Mouse (Mus musculus): ENCODE results near the gene Dnajc4. TPM values are rescaled to one million over a fixed set of nuclear protein-coding genes. Genes with fewer than 3 reads are reported as not detected.

Dnajc4 gene
- polyA plus RNA-seq, 2 experiments = 24.4 to 32.4 TPM

- Histone ChIP-seq H3K27ac (replicated peaks; ENCODE audit: low read depth, low read length) (no peak overlapping the region), H3K36me3 (ENCODE audit: control insufficient read depth, insufficient read depth, low read length) (peaks cover 29% of the 10 kb centered on the region), H3K4me2 (replicated peaks; ENCODE audit: low read depth, low read length, severe bottlenecking) (peak overlapping the region; percentile 68), H3K9ac (ENCODE audit: low read depth, low read length, severe bottlenecking) (no peak overlapping the region), H3K27me3 (ENCODE audit: control insufficient read depth, insufficient read depth, low read length) (no peaks in the 10 kb centered on the region), H3K4me1 (ENCODE audit: control insufficient read depth, insufficient read depth, low read length) (peaks cover 21% of the 10 kb centered on the region), H3K9me3 (ENCODE audit: control insufficient read depth, low read length) (no peaks in the 10 kb centered on the region), H3K4me3 (replicated peaks; ENCODE audit: low read length) (peak overlapping the region; percentile 69)
- WGBS = 41% methylated on average over 3 of the region's 3 CpGs
- TF ChIP-seq POLR2A (IDR thresholded peaks at IDR 0.05; ENCODE audit: borderline replicate concordance, extremely low read depth, insufficient read depth, insufficient read length) = no peak
- DNase-seq (ENCODE audit: low spot score) (no peak), ATAC-seq (ENCODE audit: low FRiP score, low read depth) (no peak)
Observed at GRCm38 (mm10) chr19:6978639-6978974, 13.8 kb downstream of the Dnajc4 start.

DNA sequence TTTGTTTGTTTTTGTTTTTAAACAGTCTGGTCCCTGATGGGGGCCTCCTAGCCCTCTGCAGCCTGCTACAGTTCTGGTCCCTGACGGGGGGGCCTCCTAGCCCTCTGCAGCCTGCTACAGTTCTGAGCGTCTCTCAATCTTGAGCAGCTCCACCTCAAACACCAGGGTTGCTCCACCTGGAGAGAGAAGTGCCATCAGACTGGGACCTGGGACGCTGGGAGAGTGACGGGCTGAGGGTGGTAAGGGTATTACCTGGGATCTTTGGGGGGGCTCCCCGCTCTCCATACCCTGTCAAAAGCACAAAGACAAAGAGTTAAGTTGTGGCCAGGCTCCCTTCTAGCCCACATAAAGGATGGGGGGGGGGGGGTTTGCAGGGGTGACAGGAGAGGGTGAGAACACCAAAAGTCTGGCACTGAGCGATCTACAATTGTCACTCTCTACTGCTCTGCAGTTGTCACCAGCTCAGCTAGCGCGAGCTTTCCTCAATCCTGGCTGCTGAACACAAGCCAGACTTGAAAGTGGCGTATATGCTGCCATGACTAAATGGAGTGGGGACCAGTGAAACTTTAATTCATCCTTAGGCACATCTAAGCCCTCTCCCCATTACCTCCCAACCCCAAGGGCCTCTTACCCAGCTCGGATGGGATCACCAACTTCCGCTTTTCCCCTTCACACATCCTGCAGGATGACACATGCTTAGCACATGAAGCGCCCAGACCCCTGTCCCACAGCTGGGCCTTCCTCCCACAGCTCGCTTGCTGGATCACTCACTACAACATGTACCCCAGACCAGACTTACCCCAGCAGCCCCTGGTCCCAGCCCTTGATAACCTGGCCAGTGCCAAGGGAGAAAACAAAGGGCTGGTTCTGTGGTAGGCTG, 14.4 kb downstream of the Dnajc4 start:
- peaks cover 24% of the 10 kb centered on the region for H3K36me3 ChIP-seq (ENCODE audit: control insufficient read depth, insufficient read depth, low read length)
- H3K27ac ChIP-seq (replicated peaks; ENCODE audit: low read depth, low read length) = no peak overlapping the region
- peaks cover 21% of the 10 kb centered on the region for H3K4me1 ChIP-seq (ENCODE audit: control insufficient read depth, insufficient read depth, low read length)
- H3K27me3 ChIP-seq (ENCODE audit: control insufficient read depth, insufficient read depth, low read length) = no peaks in the 10 kb centered on the region
- H3K4me3 ChIP-seq (replicated peaks; ENCODE audit: low read length) = peak overlapping the region; percentile 69
- WGBS = 83% methylated on average over 13 of the region's 13 CpGs
- H3K9me3 ChIP-seq (ENCODE audit: control insufficient read depth, low read length) = no peaks in the 10 kb centered on the region
- ATAC-seq (ENCODE audit: low FRiP score, low read depth) = no peak
- TF ChIP-seq POLR2A (IDR thresholded peaks at IDR 0.05; ENCODE audit: borderline replicate concordance, extremely low read depth, insufficient read depth, insufficient read length) = no peak
- peak overlapping the region; percentile 68; the same call in 1 of the 2 replicates for H3K4me2 ChIP-seq (replicated peaks; ENCODE audit: low read depth, low read length, severe bottlenecking)
- no peak overlapping the region for H3K9ac ChIP-seq (ENCODE audit: low read depth, low read length, severe bottlenecking)
- DNase-seq (ENCODE audit: low spot score) = no peak

GRCm38 (mm10) chr19:6975537-6976521, 16.5 kb downstream of the Dnajc4 start, which contains the start of gene Plcb3:
Gene Plcb3 (minus strand): TSS chr19:6976470.
- TF ChIP-seq POLR2A (IDR thresholded peaks at IDR 0.05; ENCODE audit: borderline replicate concordance, extremely low read depth, insufficient read depth, insufficient read length) = no peak
- H3K4me1 ChIP-seq (ENCODE audit: control insufficient read depth, insufficient read depth, low read length) = peaks cover 15% of the 10 kb centered on the region
- 1% methylated on average over 16 of the region's 16 CpGs for WGBS

GRCm38 (mm10) chr19:6974211-6975205, 17.9 kb downstream of the Dnajc4 start, which contains the start of gene Ppp1r14b:
Gene Ppp1r14b (plus strand): TSS chr19:6974968.
- Histone ChIP-seq H3K4me3 (replicated peaks; ENCODE audit: low read length) (peak within 1 kb of the TSS; percentile 67), H3K9me3 (ENCODE audit: control insufficient read depth, low read length) (no peaks in the 10 kb centered on the region), H3K4me1 (ENCODE audit: control insufficient read depth, insufficient read depth, low read length) (peaks cover 23% of the 10 kb centered on the region), H3K9ac (ENCODE audit: low read depth, low read length, severe bottlenecking) (peak within 1 kb of the TSS; percentile 69), H3K27ac (replicated peaks; ENCODE audit: low read depth, low read length) (peak within 1 kb of the TSS; percentile 87), H3K27me3 (ENCODE audit: control insufficient read depth, insufficient read depth, low read length) (no peaks in the 10 kb centered on the region), H3K36me3 (ENCODE audit: control insufficient read depth, insufficient read depth, low read length) (peaks cover 14% of the 10 kb centered on the region; the same call in 1 of the 2 replicates), H3K4me2 (replicated peaks; ENCODE audit: low read depth, low read length, severe bottlenecking) (peak within 1 kb of the TSS; percentile 86)
- ATAC-seq (ENCODE audit: low FRiP score, low read depth) (peak; percentile 75), DNase-seq (ENCODE audit: low spot score) (peak; percentile 91)
- WGBS = under 1% methylated on average over 42 of the region's 84 CpGs
- TF ChIP-seq POLR2A (IDR thresholded peaks at IDR 0.05; ENCODE audit: borderline replicate concordance, extremely low read depth, insufficient read depth, insufficient read length) = 0 out of 2 replicates have a peak, but pooled peaks have one; percentile 12

More at GRCm38 (mm10) chr19:6975537-6976521, 16.5 kb downstream of the Dnajc4 start, which contains the start of gene Plcb3:
- Histone ChIP-seq H3K36me3 (ENCODE audit: control insufficient read depth, insufficient read depth, low read length) (peaks cover 14% of the 10 kb centered on the region; the same call in 1 of the 2 replicates), H3K27me3 (ENCODE audit: control insufficient read depth, insufficient read depth, low read length) (no peaks in the 10 kb centered on the region), H3K4me2 (replicated peaks; ENCODE audit: low read depth, low read length, severe bottlenecking) (peak within 1 kb of the TSS; percentile 86), H3K9ac (ENCODE audit: low read depth, low read length, severe bottlenecking) (peak within 1 kb of the TSS; percentile 69), H3K4me3 (replicated peaks; ENCODE audit: low read length) (peak within 1 kb of the TSS; percentile 67), H3K9me3 (ENCODE audit: control insufficient read depth, low read length) (no peaks in the 10 kb centered on the region), H3K27ac (replicated peaks; ENCODE audit: low read depth, low read length) (peak within 1 kb of the TSS; percentile 87)
- DNase-seq (ENCODE audit: low spot score) (peak; percentile 78), ATAC-seq (ENCODE audit: low FRiP score, low read depth) (no peak)
